Mouse (Mus musculus): ENCODE results near the gene Cdon.

GRCm38 (mm10) chr9:35424671-35425070, 3.7 kb downstream of the Cdon start:
- no peak for TF ChIP-seq CTCF (IDR thresholded peaks at IDR 0.05; ENCODE audit: low read depth, low read length)
- no peak for TF ChIP-seq EP300 (IDR thresholded peaks at IDR 0.05; ENCODE audit: insufficient read depth, low read depth, low read length)

Data from ES-Bruce4 (cell line).